Mouse (Mus musculus) mammary gland, adult 2 months (tissue): Measurements from ENCODE around the gene Olfr155. TPM values are rescaled to one million over a fixed set of nuclear protein-coding genes. Genes with fewer than 3 reads are reported as not detected.

ENCODE experiments used
- polyA plus RNA-seq: library from polyadenylated mRNA; depleted of rRNA; stranded (reverse); fragments of >200 nt; gene quantifications from 2 replicates; pipeline ENCODE4 v1.2.3, GENCODE M21; 2012; ENCODE audit warnings: low replicate concordance; rRNA removed

Olfr155 gene
- polyA plus RNA-seq: not detected in 2 replicates

DNA sequence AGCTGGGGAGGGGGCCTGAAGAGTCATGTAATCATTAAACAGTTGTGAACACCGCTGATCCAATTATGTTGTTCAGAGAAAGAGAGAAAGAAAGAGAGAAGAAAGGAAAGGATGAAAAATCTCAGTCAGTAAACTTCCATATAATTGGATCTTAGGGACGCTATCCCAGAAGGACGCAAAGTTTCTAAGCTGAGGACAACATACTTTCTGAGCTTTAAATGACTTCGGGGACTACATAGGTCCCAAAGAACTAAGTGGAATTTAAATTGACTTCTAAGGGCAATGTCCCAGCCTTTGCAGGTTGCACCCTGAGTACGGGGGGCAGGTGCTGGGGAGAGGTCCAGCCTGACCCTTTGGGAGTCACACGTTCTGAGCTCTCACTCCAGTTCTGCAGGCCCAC lies at the start of gene Olfr155:
Olfr155 (plus strand) TSS at position 301 of the 400 bp plus-strand sequence.

GRCm38 (mm10) chr4:43823845-43824337 lies 27.5 kb upstream of the Olfr155 start, which contains the start of gene Olfr156:
Gene Olfr156, minus strand, starts transcription at chr4:43823895.

DNA sequence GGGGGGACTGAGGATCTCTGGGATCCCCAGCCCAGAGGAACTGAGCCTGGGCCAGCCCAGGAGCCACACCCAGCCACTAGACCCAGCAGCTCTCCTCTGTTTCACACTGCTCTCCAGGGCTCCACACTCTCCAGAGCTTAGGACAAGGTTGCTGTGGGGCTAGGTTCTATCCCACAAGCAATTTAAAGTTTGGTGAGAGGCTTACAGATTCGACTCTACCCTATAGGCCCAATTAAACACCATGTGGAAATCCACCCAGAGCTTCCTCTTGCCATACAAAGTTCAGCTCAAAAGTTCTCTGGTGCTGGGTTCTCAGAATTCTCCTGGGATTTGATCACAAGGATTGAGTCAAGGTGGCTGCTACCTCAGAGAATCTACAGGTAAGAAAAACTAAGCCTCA lies 11.3 kb upstream of the Olfr155 start, which contains the start of gene Olfr157:
Olfr157 (minus strand) TSS at position 101 of the 400 bp plus-strand sequence.

DNA sequence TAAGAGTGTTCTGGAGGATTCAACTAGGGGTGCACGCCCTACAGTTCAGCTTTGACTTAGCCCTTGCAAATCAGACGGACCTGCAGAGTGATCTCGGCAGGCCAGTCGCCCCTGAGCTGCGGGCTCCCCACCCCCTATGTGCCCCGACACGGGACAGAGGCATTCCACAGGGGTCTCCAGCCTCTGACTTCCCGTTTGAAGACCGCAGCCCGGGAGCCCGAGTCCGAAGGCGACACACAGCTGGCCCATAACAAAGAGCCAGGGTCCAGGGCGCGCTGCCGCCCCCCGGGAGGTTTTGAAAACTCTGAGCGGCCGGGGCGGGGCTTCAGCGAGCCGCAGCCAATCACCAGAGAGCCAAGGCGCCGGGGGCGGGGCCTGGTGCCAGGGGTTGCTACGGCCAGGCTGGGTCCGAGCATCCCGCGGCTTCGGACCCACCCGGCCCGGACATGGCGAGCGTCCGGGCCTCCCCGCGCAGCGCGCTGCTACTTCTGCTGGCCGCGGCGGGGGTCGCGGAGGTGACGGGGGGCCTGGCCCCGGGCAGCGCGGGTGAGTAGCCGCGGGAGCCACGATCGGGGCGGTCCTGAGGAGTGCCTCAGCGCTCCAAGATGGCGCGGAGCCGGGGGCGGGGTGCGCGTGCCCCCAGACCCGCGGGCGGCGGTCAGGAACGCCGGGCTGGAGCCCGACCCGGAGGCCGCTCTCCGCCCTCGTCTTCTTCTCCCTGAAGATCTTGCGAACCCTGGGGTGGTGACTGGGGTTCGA lies 24.0 kb downstream of the Olfr155 start, which contains the start of gene Reck:
Reck (plus strand) TSS at position 371 of the 759 bp plus-strand sequence.

Other genes with a start within 250 kb of the Olfr155 start
- gene Npr2, start 219.6 kb upstream of the Olfr155 start, polyA plus RNA-seq: 42.2 and 51.5 TPM in 2 replicates
- 0.92 and 1.7 TPM in 2 replicates for gene Spag8, start 198.0 kb upstream of the Olfr155 start, polyA plus RNA-seq
- gene Hint2, start 195.1 kb upstream of the Olfr155 start, polyA plus RNA-seq: 87.4 and 136 TPM in 2 replicates
- 12.3 and 18.7 TPM in 2 replicates for gene Tmem8b, start 182.6 kb upstream of the Olfr155 start, polyA plus RNA-seq
- gene Fam221b, start 182.4 kb upstream of the Olfr155 start, polyA plus RNA-seq: 0.02 and 0.09 TPM in 2 replicates
- not detected in 2 replicates for gene Olfr70, start 150.8 kb upstream of the Olfr155 start, polyA plus RNA-seq
- not detected in 2 replicates for gene Olfr71, start 141.3 kb upstream of the Olfr155 start, polyA plus RNA-seq
- 21.9 and 24.8 TPM in 2 replicates for gene Hrct1, start 124.4 kb upstream of the Olfr155 start, polyA plus RNA-seq
- gene Spaar, start 121.5 kb upstream of the Olfr155 start, polyA plus RNA-seq: 5.1 and 8.1 TPM in 2 replicates
- 0.14 TPM in 1 of 2 replicates, not detected in the other for gene Olfr159, start 80.6 kb upstream of the Olfr155 start, polyA plus RNA-seq
- gene Olfr156, start 27.7 kb upstream of the Olfr155 start, polyA plus RNA-seq: 0.10 TPM in 1 of 2 replicates, not detected in the other
- not detected in 2 replicates for gene Olfr157, start 11.4 kb upstream of the Olfr155 start, polyA plus RNA-seq
- 21.4 and 25.5 TPM in 2 replicates for gene Reck, start 24.0 kb downstream of the Olfr155 start, polyA plus RNA-seq
- gene Glipr2, start 105.8 kb downstream of the Olfr155 start, polyA plus RNA-seq: 20.5 and 26.7 TPM in 2 replicates
- 0.22 and 0.23 TPM in 2 replicates for gene Ccin, start 131.9 kb downstream of the Olfr155 start, polyA plus RNA-seq
- 86.8 and 209 TPM in 2 replicates for gene Clta, start 152.9 kb downstream of the Olfr155 start, polyA plus RNA-seq
- 17.4 and 18.9 TPM in 2 replicates for gene Gne, start 232.6 kb downstream of the Olfr155 start, polyA plus RNA-seq